Mouse (Mus musculus): ENCODE results near the gene Syngr3.
"Not testable (repeated sequence)": the region's sequence is repeated elsewhere in the genome, so short reads cannot be mapped to it uniquely, and the experiment has no call there.

Syngr3 gene

DNA sequence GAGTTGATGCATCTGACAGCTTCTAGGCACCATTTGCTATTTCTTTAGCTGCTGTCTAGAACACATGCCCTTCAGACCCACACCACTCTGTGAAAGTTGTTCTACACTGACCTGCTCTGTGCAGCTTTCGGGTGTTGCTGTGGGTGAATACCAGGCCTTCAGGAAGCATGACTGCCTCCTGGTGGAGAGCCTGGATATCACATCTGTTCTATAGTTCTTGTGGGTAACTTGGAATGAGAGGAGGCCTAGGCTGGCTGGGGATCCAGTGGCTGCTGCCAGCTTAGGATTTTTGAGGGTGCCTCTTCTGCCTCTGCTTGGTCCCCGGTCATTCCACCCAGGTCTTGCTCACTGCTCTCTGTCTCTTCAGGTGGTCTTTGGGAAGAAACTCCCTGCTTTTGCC lies 13.6 kb downstream of the Syngr3 start:
- peak; percentile 79 for DNase-seq

DNA sequence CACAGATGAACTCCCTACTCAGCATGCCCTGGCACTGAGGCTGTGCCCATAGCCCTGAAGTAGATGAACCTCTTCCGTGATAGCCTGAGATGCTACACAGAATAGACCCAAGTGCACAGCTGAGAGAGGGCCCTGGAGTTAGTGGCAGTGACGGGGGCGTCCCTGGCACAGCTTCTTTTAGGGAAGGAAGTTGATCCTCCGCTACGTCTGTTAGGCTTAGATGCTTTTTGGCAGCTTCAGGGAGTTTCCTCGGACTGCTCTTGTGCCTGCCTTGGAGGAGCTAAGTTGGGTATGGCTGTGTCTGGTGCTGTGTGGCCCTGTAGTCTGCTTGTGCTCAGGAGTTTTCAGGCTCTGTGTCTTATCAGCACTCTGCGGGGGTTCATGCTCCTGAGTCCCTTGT lies 15.5 kb downstream of the Syngr3 start:
- DNase-seq, result no peak

DNA sequence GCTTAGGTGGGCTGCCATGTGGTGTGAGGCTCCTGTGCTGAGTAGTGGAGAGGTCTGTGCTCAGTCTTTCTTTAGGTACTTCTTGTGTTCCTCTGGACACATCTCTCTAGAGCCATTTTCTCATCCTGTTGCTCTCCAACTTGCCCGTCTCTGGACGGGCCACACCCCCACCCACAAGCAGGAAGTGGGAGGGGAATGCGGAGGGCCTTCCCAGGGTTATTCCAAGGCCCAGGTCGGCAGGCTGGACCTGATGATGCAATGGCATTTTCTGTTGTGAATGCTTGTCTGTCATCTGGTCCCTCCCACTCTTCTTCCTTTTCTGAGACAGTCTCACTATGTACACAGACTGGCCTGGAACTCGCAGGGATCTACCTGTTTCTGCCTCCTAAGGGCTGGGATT lies 17.6 kb downstream of the Syngr3 start:
- no peak for DNase-seq

DNA sequence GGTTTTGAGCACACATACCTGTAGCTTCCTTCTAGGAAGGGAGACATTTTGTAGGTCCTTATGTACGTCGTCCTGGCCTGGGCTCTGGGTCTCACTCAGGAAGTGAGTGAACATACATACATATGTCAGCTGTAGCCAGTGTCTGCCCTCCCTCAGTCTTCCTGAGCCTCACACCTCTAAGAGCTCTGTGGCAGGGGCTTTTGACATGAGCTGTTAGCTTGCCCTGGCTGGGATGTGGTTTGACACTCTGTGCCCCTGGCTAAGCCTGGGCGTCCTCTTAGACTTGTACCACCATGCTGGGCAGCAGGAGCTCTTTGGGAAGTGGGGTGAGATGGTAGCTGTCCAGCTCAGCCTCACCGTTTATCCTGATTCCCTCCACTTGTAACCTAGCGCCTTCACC lies 18.4 kb downstream of the Syngr3 start:
- DNase-seq, result no peak

DNA sequence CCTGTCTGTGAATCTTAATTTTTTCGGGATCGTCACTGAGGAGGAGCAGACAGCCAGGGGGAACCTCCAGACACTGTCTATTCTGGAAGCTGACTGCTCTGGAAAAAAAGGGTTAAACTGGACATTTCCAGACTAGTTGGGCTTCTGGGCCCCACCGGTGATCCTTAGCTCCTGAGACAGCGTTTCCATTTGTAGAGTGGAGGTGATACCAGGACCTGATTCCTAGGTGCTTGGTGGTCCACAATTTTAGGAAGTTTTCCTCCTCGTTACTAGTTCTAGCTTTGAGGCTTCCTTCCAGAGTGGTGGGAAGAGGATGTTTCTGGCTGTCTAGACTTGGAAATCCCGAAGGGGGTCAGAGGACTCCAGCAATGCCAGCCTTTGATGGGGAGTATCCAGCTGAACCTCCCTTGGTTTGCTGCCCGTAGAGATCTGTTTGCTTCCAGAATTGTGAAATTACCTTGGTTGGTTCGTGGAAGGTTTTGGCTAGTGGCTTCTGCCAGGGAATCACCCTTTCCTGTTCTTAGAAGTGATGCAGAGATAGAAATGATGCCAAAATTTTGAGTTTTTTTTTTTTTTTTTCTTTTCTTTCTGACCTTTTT lies 19.4 kb downstream of the Syngr3 start:
- no peak for DNase-seq

DNA sequence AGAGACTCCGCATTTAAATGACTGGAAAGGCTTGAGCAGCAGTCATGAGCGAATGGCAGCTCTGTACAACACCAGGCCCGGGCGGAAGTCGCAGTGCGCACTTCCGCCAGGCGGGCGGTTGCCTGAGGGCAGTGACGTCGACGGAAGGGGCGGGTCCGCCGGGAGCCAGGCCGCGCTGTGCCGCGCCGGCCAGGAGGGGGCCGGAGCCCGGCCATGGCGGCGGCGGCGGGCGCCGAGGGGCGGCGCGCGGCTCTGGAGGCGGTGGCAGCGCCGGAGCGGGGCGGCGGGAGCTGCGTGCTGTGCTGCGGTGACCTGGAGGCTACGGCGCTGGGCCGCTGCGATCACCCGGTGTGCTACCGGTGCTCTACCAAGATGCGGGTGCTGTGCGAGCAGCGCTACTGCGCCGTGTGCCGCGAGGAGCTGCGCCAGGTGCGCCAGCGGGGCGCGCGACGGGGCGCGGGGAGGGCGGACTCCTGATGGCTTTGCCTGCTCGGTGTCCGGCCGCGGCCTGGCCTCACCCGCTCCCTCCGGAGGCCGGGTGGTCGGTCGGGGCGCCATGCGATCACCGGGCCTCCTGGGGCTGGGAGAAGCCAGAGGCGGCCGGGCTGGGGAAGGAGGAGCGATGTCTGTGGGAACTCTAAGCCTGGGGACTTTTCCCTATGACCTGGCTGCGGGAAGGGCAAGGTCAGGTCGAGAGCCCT lies 20.1 kb downstream of the Syngr3 start, which contains the start of gene Zfp598:
TSS of gene Zfp598 (plus strand) at position 143 of the 701 bp plus-strand sequence.
- peak; percentile 97 for DNase-seq

DNA sequence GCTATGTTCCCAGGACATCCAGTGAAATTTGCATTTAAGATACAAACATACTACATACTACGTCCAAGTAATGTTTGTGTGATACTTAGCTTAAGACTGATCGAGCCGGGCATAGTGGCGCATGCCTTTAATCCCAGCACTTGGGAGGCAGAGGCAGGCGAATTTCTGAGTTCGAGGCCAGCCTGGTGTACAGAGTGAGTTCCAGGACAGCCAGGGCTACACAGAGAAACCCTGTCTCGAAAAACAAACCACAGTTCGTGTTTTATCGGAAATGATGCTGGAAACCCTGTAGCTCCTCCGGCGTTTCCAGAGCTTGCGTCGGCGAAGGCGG lies 20.6 kb downstream of the Syngr3 start:
- not testable (repeated sequence) for DNase-seq

DNA sequence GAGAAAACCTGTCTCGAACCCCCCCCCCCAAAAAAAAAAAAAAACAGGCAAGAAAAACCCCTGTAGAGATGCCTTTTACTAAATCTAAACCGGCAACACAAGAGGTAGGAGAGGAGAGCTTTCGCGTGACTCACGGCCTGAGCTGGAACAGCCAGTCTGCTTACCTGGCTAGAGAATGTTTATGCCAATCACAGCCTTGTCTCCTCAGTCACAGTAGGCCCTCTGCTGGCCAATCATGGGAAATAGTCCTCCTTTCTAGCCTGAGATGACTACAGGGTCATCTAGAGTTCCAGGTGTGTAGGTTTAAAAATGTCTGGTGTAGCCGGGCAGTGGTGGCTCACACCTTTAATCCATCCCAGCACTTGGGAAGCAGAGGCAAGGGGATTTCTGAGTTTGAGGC lies 22.3 kb downstream of the Syngr3 start:
- DNase-seq, result peak; percentile 65

DNA sequence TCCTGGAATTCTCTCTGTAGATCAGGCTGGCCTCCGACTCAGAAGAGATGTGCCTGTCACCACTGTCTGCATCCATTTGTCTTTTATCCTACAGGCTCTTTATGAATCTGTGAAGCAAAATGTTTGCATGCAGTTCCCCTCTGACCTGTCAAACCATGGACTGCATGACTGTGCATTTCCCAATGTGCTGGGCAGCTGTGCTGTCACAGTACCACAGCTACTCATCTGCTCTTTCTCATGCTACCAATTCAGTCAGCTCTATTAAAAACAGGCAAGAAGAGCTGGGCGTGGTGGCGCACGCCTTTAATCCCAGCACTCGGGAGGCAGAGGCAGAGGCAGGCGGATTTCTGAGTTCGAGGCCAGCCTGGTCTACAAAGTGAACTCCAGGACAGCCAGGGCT lies 22.7 kb downstream of the Syngr3 start:
- DNase-seq, result not testable (repeated sequence)

DNA sequence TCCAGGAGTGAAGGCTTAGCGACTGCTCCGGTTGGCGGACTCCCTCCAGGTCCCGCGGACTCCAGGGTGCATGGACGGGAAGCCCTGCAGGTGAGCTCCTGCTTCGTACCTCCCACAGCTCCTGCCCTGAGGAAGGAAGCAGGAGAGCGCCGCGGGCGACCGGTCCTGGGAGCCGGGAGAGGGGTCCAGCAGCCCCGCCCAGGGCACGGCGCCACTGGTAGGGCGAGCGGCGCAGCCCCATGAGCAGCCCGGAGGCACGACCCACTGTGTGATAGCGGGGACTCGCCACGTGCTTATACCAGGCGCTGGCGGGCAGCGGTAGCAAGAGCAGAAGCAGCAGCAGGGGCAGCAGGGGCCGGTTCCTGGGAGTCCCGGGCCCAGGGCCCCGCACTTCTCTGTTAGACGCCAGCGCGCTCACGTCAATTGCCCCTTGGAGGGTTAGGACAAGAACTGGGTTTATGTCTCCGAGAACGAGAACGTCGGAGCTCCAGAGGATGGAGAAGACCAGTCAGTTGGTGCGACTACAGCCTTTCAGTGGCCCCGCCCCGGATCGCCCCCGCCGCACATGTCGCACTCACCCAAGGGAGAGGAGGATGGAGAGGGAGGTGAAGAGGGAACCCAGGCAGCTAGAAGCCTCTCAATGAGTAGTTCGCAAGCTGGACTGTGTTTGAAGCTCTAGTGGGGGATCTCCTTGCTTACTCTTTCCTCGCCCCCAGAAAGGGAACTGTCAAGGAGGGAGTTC lies 31.6 kb downstream of the Syngr3 start, which contains the start of gene Npw:
TSS of gene Npw (minus strand) at position 441 of the 742 bp plus-strand sequence.
- DNase-seq, result peak; percentile 23

DNA sequence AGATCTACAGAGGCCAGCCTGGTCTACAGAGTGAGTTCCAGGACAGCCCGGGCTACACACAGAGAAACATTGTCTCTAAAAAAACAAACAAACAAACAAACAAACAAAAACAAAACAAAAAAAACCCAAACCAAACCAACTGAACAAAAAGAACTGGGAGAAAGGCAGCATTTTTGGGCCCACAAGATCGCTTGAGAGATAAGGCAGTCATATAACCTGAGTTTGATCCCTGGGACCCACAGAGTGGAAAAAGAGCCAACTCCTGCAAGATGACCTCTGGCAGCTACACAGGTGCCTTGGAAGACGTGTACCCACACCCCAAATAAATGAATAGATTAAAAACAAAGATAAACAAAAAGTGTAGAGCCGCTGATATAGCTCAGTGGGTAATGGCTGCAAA lies 34.8 kb downstream of the Syngr3 start:
- no peak for DNase-seq

DNA sequence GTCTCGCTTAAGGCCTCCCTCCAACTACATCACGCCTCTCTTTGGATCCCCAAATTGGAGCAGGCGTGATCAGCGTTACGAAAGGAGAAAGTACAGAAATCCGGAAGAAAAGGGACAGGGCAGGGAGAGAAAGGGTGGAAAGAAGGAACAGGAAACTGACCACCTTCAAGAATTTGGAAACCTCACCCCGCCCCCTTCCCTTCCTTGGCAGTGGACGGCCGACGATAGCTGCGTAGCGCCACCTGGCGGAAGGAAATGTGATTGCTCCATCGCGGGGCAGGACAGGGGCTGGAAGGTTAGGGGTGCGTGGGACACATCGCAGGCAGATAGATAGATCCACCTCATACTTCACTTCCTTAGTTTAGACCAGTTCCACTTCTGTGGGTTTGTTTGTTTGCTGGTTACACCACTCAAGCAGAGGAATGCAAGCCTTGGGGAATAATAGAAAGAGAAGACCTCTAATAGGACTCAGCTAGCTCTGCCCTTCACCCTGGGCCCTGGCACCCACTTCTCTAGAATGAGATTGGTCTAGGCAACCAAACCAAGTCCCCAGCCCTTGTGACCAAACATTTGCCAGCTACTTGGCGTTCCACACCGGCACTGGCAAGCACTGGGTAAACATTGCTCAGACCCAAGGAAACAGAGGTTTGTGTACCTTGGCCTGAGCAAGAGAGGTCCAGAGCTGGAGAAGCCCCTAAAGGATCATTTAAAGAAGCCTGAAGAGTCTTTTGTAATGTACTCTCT lies 35.6 kb downstream of the Syngr3 start:
- peak; percentile 78 for DNase-seq

DNA sequence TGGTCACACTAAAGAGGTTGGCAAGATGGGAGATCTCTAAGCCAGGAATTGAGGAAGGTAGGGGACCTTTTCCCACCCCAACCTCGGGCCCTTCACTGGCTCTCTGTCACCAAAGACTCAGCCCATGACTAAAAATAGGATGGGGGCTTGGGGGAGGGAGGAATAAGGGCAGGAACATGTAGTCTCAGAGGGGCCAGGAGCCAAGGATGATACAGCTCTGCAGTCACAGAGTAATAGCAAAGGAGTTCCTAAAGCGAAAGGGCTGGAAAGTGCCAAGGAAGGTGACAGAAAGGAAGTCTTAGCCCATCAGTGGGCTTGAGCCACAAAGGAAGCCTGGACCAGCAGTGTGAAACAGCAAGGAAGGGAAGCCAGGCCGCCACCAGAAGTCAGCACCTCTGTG lies 37.9 kb downstream of the Syngr3 start:
- no peak for DNase-seq

DNA sequence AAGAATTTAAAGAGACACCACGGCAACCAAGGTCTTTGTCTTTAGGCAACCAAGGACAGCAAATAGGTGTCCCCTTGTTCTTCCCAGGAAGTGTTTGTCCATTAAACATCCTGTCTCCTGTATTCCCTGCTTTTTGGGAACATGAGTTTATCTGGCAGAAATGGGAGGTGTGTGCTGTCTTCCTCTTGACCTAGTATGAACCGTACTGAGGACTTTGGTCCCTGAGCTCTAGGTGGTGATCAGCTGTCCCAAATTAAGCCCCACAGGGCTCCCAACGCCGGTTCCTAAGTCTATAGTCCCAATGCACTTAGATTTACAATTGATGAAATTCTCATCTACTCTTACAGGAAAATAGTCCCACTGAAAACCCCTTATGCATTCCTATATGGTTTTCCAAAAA lies 39.0 kb downstream of the Syngr3 start:
- DNase-seq, result no peak

DNA sequence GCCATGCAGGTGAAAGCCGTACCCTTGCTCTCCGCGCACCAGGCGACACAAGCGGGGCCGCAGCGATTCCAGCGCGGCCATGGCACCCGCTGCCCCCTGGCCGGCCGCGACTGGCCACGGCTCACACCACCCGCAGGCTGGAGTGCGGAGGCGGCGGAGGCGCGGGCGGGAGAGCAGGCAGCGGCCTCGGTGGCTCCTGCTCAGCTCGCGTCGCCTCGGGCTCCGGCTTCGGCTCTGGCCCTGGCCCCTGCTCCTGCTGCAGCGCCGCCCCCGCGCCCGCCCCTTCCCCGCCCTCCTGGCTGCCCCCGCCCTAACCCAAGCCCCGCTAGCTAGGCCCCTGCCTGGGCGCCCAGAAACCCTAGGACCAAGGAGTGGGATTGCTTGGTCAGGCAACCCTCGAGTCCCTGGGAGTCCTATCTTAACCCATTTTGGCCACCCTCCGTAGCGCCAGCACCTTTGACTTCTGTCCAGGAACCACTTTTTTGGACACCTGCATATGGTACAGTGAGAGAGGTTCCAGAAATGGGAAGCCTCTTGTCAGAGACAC lies 39.6 kb downstream of the Syngr3 start, which contains the start of gene Slc9a3r2:
TSS of gene Slc9a3r2 (minus strand) at position 258 of the 547 bp plus-strand sequence.
- DNase-seq, result peak; percentile 51

DNA sequence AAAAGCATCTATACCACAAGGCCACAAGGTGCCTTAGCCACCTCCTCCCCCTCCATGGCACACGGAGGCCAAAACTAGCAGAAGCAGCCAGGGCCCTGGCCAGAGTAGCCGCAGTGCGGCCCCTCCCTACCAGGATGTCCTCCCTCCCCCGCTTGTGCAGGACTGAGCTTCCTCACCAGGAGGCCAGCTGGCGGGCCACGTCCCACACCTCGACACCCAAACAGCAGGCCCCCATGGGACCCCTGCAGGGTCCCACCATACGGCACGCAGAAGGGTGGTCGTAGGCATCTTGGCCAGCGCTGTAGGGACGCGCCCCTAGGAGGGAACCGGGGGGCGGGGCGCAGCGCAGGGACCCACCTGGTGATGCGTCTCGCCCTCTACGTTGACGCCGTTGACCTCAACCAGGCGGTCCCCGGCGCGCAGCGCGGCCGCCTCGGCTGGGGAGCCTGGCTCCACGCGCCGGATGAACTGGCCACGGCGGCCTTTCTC lies 40.1 kb downstream of the Syngr3 start:
- peak; percentile 24 for DNase-seq

DNA sequence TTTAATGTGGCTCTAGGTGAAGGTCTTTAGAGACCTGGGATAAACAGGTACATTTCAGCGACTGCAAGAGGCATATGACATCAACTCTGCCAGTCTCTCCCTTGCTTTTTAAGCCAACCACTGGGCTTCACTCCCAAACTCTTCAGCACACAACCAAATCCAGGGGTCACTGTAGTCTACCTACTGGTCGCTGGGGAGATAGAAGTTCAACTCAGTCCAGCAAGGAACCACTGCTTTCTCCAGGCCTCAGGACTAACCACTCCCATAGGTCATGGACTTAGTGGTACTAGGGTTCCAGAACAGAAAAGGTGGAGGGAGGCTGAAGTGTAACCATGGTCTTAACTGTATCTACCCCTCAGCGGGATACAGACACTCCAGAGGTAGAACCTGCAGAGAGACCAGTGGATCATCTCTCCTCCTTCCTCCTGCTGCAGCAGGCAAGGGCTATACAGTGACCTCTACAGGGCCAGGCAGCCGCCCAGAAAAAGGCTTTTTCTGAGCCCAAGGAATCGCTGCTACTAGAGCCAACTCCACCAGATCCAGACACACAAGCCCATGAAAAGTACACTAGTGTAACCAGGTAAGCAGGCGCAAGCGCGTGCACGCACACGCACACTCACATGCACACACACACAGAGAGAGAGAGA lies 40.9 kb downstream of the Syngr3 start:
- no peak for DNase-seq

DNA sequence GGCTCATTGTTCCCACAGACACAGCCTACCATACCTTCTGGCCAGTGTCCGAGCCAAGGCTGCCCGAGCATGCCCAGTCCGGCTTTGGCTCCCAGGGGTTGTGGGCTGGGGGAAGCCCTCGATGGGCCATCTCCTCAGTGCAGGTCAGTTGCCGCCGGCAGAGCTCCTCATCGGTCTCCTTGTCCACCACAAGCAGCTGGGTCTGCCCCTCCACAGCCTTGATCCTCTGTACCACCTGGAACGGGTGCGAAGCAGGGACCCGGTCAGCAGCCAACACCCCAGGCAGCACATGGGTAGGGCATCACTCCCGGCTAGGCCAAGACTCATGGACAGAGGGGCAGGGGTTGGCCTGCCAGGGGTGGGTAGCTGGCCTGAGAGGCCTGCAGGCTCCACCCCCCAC lies 42.3 kb downstream of the Syngr3 start:
- no peak for DNase-seq

DNA sequence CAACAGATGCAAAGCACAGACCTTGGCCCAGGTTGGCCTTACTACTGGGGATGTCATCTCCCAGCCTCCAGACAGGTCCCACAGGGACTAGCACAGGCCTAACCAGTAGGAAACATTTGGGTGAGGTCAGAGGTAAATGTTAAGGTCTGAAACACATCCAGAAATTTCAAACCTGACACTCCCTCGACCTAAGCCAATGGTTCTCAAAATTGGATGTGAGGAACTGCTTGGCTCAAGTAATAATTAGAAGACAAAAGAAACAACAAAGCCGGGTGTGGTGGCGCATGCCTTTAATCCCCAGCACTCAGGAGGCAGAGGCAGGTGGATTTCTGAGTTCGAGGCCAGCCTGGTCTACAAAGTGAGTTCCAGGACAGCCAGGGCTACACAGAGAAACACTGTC lies 43.4 kb downstream of the Syngr3 start:
- DNase-seq, result no peak

DNA sequence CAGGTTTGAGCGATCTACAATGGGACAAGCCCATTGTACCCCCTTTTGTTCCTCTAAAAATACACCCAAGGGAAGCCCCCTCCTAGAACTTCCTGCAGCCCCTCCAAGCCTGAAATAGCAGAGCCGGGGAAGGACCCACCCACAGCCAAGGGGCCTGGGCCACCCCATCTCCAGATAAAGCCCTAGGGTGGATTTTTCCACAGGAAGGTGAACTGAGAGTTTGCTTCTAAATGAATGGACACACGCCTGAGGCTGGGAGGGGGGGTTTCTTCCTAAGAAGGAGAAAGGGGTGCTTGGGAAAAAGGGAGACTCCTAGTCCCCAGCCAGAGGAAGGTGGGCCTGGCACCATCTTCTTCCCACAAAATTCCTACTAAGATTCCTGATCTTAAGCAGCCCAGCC lies 43.8 kb downstream of the Syngr3 start:
- DNase-seq, result no peak

DNA sequence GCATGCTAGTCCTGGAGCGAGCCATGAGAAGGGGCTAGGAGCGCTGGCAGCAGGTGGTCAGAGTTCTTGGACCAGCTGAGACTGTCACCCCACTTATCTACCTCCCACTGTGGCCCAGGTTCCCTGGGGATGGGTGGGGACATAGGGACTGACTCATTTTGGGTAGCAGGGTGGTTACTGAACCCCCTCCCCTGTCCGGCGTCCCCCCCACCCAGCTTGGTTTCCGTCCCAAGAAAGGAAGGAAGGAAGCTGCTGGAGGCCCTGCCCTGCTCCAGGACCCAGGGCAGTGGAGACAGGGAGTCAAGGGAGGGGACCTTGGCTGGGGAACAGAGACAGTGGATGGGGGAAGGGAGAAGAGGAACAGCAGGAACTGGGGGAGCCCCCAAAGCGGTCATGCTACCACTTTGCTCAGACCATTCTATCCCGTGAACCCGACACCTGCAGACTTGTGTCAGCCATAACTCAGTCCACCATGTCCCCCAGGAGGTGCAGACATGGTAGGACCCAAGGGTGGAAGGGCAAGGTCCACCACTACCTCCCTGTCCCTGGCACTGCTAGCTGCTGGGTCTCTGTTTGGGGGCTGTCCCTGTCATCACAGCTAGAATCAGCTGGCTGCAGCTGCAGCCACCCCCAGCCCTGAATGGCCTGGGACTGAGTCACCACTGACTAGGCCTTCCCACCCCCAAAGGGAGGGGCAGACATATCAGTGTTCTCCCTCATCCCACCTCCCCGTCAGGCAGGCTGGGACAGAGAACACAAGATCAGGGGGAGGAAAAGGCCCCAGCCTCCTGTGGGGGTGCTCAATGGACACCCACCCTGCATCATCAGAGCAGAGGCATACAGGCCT lies 44.7 kb downstream of the Syngr3 start:
- DNase-seq, result no peak

Measured in thymus, postnatal 14 days (tissue).